Mouse (Mus musculus) splenic B cell, adult 2 months (primary cell): Measurements from ENCODE around the gene Btbd6.

ENCODE experiments used
- DNase-seq: peaks from one replicate; pipeline ENCODE4 v3.0.0-alpha.2; 2011; ENCODE audit warnings: low read depth, low spot score
- H3K27me3 ChIP-seq: 2 replicates; pipeline ENCODE4 v1.6.1; 2012; ENCODE audit warnings: mild to moderate bottlenecking, low read length, moderate library complexity, mixed read lengths; ENCODE audit not compliant: control insufficient read depth, poor library complexity, insufficient read depth, severe bottlenecking
- H3K36me3 ChIP-seq: 2 replicates; pipeline ENCODE4 v1.6.1; 2012; ENCODE audit warnings: mild to moderate bottlenecking, low read length, moderate library complexity, mixed read lengths; ENCODE audit not compliant: control insufficient read depth, poor library complexity, insufficient read depth, severe bottlenecking

Gene Btbd6

GRCm38 (mm10) chr12:112977156-112977555 is 874 bp downstream of the Btbd6 start:
- DNase-seq, result no peak
- Histone ChIP-seq H3K36me3 (peaks cover 5% of the 10 kb centered on the region), H3K27me3 (no peaks in the 10 kb centered on the region)

DNA sequence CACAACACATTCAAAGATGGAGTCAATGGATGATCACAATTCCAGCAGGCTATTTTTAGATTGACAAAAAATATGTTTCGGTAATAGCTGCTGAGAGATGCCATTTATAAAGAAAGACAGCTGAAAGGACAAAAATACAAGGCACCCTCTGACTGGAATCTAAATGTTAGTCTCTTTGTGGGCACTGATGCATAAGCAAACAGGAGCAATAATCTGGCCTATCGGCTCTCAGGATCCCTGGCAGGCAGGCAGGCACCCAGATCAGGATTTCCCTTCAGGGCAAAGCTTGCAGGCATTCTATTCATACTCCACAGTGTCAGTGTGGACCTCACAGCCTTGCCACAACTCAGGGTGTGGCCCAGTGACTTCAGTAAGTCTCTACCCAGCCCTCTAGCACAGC is 5.7 kb downstream of the Btbd6 start:
- no peak for DNase-seq
- Histone ChIP-seq H3K27me3 (no peaks in the 10 kb centered on the region), H3K36me3 (peaks cover 7% of the 10 kb centered on the region; the same call in 1 of the 2 replicates)

GRCm38 (mm10) chr12:112985346-112985745 is 9.1 kb downstream of the Btbd6 start:
- Histone ChIP-seq H3K27me3 (no peaks in the 10 kb centered on the region), H3K36me3 (peaks cover 4% of the 10 kb centered on the region)
- DNase-seq, result peak; percentile 53

- Histone ChIP-seq H3K27me3 (no peaks in the 10 kb centered on the region), H3K36me3 (peaks cover 7% of the 10 kb centered on the region)
- peak; percentile 59 for DNase-seq
Observed at GRCm38 (mm10) chr12:112987877-112988276, 11.6 kb downstream of the Btbd6 start.

- no peaks in the 10 kb centered on the region for H3K27me3 ChIP-seq
- no peak for DNase-seq
Observed at GRCm38 (mm10) chr12:112990706-112991405, 14.6 kb downstream of the Btbd6 start.

DNA sequence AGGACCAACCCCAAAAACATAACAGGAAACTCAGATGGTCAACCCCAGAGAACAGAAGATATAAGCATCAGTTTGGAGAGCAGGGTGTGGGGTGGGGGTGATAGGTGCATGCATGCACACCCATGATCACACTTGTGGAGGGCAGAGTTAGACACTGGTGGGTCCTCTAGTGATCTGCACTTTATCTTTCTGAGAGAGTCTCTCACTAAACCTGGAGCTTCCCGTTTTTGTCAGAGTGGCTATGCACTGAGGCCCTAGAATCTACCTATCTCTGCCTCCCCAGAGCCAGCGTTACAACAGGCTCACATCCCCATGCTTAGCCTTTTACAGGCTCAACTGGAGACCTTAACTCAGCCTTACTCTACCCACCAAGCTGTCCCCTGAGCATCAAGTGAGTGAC is 15.2 kb downstream of the Btbd6 start:
- no peak for DNase-seq
- Histone ChIP-seq H3K27me3 (no peaks in the 10 kb centered on the region), H3K36me3 (peaks cover 2% of the 10 kb centered on the region; the same call in 1 of the 2 replicates)

More at GRCm38 (mm10) chr12:112990706-112991405, 14.6 kb downstream of the Btbd6 start:
- H3K36me3 ChIP-seq, result peaks cover 2% of the 10 kb centered on the region

DNA sequence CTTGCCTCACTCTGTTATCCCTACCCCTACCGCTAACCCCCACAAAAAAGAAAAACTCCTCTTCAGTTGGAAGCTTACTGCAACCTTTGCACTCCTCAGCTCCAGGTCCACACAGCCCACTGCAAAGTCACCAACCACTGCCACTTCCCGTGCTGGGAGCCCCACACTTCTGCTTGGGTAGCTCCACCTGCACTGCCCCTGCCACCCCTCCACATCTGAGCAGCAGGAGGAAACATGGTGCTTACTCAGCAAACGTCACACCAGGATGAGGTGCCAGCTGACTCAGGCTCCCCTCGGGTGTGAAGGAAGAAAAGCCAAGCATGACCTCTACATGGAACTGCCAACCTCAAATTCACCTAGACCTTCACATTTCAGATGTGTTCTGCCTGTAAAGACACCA is 17.9 kb downstream of the Btbd6 start:
- Histone ChIP-seq H3K27me3 (no peaks in the 10 kb centered on the region), H3K36me3 (peaks cover 2% of the 10 kb centered on the region; the same call in 1 of the 2 replicates)
- DNase-seq, result peak; percentile 70

DNA sequence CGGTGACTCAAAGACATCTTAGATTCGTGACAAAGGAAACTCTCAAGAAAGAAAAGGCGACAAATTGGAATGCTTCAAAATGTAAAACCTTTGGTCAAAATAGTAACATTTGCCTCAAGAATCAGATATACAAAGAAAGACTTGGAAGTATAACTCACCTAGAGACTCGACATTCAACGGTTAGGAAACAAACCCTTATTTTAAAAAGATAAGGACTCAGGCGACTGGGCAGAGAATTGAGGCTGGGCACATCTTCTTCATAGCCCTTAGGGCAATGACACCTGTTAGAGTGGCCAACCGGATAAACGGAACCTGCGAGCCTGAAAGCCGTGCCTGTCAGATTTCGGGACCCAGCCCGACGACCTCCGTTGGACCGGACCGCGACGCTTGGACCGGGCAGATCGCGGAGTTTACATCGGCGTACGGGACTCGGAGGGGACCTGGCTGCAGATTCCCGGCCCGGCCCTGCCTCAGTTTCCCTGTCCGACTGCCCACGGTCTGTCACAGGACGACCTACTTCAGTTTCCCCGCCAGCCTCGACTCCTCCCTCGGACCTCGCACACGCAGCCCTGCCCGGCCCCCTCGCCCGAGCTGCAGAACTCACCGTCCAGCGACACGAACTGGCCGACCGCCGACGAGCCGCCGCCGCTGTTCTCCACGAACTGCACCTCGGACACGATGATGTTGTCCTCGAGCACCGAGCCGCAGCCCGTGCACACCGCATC is 23.4 kb downstream of the Btbd6 start:
- peak; percentile 28 for DNase-seq
- Histone ChIP-seq H3K27me3 (no peaks in the 10 kb centered on the region), H3K36me3 (no peaks in the 10 kb centered on the region)

GRCm38 (mm10) chr12:113000294-113001132 is 24.2 kb downstream of the Btbd6 start, which contains the start of gene Brf1:
Gene Brf1 (minus strand): TSS chr12:113000704.
- Histone ChIP-seq H3K27me3 (no peaks in the 10 kb centered on the region), H3K36me3 (no peaks in the 10 kb centered on the region)
- DNase-seq, result peak; percentile 98

DNA sequence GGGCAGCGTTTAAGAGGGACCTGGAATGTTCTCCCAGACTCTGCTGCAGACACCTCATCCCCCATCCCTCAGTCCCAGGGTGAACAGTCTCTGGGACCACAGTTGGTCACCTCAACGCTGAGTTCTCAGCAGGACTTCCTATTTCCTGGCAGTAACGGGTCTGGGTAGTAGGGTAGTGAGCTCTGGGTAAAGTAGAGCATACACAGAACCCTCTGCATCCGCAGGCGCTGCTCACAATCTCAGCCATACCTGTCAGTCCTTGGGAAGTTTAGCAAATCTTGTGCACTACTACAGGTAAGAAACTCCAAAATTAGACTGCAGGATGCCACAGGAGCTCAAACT is 24.8 kb downstream of the Btbd6 start:
- DNase-seq, result no peak
- no peaks in the 10 kb centered on the region for H3K36me3 ChIP-seq
- no peaks in the 10 kb centered on the region for H3K27me3 ChIP-seq

GRCm38 (mm10) chr12:113002667-113003066 is 26.4 kb downstream of the Btbd6 start:
- DNase-seq, result peak; percentile 46
- Histone ChIP-seq H3K27me3 (no peaks in the 10 kb centered on the region), H3K36me3 (no peaks in the 10 kb centered on the region)

- Histone ChIP-seq H3K36me3 (no peaks in the 10 kb centered on the region), H3K27me3 (no peaks in the 10 kb centered on the region)
- no peak for DNase-seq
Observed at GRCm38 (mm10) chr12:113004011-113004410, 27.7 kb downstream of the Btbd6 start.

- peak; percentile 81 for DNase-seq
- no peaks in the 10 kb centered on the region for H3K27me3 ChIP-seq
- H3K36me3 ChIP-seq, result no peaks in the 10 kb centered on the region
Observed at GRCm38 (mm10) chr12:113004993-113005392, 28.7 kb downstream of the Btbd6 start.

GRCm38 (mm10) chr12:113011702-113012360 is 35.5 kb downstream of the Btbd6 start:
- DNase-seq, result no peak
- H3K27me3 ChIP-seq, result no peaks in the 10 kb centered on the region
- H3K36me3 ChIP-seq, result no peaks in the 10 kb centered on the region
